Mouse (Mus musculus): ENCODE results near the gene Vdac2.

The Vdac2 gene

DNA sequence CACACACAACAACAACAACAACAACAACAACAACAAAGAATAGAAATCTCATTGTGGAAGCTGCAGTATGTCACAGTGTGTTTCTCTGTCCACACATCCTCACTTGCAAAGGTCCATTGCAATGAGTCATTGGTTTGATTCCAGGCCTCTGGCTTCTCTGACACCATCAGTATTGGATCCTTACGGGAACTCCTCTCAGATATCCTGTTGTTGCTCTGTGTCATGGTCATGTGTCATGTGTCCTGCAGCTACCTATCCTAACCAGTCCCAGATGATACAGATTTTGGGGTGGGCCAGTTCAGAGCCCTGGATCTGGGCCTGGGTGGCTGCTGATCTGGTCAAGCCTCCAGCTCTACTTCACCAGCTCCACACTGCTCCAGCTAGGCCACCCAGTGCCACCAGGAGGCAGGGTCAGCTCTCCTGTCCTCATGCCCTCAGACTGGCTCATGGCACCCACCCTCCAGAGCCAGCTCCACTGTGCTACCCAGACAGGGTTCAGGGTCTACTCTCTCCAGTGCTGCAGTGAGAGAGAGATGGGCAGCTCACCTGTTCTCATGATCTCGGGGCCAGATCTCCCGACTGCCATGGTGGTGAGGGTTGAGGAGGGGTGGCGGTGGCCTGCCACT, 4.0 kb upstream of the Vdac2 start:
- no peak for DNase-seq

DNA sequence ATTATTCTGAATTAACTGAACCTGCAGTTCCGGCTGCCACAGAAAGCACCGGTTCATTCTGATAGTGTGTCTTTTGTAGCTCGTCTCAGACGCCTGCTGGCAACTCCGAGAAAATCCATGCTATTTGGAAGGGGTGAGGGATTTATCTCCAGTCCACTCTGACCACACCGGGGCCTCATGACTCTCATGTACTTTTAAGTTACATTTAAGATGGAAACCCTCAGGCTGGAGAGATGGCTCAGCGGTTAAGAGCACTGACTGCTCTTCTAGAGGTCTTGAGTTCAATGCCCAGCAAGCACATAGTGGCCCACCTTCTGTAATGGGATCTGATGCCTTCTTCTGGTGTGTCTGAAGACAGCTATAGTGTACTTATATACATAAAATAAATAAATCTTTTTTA, 2.7 kb upstream of the Vdac2 start:
- no peak for DNase-seq

DNA sequence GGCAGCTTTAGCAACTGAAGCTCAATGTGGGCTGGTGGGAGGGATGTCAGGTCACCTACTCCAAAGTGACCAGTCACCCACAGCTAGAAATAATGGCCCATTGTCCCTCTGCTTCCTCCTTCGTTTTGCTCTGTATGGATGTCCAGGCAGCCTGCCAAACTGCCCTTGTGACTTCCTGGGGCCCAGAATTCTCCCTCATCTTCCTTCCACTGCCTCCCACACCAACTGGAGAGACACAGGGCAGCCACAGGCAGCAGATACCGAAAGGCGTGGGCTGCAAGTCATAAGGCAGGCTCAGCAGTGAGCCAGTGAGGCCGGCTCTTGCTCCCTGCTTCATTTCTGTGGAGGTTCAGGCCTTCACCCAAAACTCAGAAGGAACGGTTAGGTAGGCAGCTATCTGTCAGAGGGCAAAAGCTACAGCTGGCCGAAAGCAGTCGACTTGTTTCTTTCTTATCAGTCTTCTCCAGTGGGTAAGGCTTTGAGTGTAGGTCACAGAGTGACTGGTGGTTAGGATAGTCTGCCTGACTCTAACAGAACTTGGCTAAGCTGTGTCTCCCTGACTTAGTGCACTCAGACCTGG, 2.2 kb upstream of the Vdac2 start:
- peak; percentile 60 to 63 for DNase-seq

DNA sequence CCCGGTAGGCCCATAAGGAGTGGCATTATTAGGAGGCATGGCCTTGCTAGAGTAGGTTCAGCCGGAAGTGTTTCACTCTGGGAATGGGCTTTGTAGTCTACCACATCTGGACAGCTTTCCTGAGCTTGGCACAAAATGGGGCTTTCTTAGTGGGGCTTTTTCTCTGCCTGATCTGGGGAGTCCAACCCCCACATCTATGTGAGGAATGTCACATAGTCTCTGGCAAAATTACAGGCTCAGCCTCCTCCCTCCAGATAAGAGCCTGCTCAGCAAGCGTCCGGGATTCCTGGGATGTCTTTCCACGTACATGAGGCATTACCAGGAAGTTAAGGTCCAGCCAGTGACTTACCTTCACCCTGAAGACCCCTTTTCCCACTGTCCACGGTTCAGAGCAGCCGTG, 1.1 kb upstream of the Vdac2 start:
- DNase-seq = no peak

DNA sequence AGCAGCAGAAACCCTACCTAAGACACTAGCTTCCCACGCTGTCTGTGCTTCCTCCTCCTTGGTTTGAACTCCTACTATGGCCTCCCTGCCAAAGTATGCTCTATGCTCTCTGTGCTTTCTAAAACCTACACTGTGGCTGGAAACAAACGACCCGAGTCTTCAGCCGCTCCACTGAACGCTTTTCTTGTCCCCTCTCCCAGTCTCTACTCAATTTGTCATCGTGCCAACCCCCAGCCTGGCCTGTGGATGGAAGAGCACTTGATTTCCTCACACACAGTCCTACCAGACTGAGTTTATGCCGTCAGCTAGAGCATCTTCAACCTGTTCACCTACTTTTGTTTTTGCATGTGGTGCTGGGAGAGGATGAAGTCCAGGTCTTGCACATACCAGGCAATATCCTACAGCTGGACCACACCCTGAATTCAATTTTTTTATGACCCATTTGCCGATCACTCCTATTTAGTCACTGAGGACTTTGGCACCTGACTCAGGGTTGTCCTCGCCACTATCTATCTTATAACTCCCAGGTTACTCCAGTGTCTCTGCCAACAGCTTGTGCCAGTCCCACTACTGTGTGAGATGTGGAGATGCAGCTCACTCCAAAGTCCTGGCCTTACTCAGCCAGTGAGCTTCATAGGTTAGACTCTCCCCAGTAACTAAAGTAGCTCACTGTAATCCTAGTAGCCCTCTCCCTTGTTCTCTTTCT, 901 bp downstream of the Vdac2 start:
- DNase-seq = no peak

DNA sequence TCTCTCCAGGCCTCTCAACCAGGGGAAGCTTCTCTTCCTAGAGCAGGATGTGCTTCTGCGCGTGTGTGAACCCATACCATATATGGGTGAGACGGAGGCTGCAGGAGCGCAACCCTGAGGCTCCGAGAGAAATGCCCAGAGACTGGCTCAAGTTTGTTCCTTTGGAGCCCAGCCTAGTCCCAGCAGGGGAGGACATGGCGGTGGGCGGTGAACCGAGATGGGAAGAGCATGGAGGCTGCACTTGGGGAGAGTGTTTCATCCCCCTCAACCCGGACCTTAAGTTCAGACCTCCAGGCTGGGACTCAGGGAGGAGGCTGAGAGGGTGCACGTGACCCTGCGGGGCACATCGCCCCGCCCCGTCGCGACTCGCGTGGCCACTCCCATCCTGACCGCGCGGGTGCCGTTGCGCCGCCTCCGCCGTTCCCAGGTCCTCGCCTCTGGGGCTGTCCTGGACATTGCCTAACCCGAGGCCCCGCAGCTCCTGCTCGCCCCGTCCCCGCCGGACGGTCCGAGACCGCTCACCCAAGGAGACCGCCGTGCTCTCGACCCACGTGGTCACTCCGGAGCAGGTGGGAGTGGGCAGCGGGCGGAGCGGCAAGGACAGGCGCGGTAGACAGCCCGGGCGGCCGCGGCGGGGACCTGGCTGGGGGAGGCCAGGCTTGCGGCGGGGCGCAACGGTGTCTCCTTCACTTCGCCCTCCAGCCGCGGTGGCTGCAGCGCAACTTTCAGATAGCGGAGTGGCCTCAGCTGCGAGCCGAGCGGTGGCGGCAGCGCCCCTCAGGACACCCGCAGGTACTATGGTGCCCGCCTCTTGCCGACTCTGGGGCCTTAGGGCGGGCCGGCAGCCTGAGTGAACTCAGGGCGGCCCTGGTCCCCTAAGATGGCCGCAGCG, 6.1 kb downstream of the Vdac2 start:
- DNase-seq = peak; percentile 96 to 98

DNA sequence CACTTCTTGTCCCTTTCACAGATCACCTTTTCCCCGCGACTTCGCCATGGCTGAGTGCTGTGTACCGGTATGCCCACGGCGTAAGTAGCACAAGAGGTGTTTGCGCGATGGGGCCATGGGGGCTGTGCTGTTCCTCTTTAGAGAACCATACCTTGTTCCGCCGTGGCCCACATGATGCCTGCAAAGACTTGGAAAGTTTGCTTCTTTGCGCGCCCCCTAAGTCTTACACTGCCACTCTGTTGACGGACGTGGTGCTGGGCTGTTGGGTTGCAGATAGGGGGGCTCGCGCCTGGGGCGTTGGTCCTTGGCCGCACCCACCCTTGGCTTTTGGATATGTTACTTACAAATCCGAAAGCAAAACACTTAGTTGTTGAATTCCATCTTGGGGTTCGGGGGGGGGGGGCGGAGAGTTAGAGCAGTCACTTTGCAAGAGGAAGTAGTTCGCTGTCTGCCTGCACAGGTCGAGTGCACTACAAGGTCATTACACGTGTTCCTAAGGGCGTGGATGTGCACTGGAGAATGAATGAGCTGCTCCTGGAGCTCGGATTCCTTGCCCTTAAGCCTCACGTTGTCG, 6.9 kb downstream of the Vdac2 start:
- DNase-seq = no peak

DNA sequence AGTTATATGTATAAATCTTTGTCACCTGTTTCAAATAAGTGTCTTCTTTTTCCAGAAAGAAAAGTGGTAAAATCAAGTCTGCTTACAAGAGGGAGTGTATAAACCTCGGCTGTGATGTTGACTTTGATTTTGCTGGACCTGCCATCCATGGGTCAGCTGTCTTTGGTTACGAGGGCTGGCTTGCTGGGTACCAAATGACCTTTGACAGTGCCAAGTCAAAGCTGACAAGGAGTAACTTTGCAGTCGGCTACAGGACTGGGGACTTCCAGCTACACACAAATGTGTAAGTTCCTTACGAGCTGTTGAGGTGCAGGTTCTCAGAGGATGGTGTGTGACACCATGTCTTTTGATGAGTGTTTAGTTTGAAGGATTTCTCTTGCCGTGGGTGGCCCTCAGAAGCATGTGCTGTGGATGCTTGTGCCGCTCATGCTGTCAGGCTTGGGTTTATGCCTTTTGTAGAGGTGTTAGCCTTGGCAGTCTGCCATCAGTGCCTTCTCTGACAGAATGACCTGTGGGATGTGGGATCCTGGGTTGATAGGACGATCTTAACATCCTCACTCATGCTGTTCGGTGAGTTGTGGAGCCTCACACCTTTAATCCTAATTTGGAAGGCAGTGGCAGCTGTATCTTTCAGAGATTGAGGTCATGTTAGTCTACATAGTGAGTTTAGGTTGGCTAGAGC, 13.4 kb downstream of the Vdac2 start:
- no peak for DNase-seq

DNA sequence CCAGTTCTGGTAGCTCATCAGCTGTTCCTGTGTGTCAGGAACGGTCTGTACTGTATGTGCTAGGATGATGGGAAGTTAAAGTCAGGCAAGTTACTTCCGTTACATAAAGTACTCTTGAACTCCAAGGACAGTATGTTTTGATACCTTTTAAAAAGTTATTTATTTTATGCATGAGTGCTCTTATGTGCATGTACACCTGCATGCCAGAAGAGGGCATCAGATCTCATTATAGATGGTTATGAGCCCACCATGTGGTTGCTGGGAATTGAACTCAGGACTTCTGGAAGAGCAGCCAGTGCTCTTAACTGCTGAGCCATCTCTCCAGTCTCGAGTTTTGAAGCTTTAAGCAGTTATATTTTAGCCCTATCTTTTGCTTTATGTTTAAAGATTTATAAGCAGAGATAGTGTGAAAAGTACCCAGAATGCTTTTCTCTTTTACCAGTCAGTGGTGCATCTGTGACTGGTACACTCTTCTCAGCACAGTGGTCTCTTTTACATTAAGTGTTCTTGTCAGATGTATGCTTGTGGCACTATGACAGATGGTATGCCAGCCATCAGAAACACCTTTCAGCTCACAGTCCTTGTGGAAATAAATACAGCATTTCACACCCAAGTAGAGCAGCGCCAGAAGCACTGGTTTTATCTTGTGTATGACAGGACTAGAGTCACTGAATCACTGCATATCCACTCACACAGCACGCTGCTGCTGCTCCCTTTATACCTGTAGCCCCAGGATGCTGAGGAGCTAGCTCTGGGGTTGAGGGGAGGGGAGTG, 17.0 kb downstream of the Vdac2 start:
- no peak for DNase-seq

DNA sequence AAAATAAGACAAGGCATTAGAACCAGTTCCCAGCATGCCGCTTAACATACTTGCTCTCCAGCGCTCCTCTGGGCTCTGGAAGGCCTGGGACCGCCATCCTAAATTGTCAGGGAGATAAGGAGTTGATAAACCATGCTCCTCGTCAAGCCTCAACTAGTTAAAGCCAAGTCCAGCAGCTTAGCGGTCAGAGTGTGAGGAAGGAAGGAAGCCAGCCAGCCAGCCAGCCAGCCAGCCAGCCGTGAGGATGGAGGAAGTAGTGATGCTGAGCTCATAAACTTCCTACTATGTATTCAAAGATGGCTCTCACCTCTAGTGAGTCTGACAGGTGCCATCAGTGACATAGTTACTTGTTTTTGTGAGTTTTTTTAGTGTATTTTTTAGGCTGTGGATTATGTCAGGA, 18.2 kb downstream of the Vdac2 start:
- DNase-seq = no peak

DNA sequence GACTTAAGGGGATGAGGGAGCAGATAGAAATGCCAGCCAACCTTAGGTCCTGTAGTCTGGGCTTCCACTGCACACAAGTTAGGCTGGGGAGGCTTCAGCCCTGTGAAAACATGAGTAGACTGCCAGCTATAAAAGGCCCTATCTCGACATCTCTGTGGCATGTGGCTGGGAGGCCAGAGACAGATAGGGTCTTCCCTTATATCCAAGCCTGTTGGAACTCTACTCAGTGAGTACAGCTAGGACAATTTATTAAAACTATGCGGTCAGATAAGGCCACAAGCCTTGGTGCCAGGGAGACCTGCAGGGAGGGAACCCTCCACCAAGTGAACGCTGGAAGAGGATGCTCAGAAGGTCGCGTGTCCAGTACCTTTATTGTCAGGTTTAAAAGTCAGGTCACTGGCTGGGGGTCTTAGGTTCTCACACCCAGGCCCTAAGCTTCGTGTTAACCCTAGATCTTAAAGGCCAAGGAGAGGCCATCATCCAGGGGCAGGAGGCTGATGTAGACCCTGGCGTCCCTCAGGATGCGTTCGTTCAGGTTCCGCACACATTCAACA, 21.9 kb downstream of the Vdac2 start:
- DNase-seq = no peak

DNA sequence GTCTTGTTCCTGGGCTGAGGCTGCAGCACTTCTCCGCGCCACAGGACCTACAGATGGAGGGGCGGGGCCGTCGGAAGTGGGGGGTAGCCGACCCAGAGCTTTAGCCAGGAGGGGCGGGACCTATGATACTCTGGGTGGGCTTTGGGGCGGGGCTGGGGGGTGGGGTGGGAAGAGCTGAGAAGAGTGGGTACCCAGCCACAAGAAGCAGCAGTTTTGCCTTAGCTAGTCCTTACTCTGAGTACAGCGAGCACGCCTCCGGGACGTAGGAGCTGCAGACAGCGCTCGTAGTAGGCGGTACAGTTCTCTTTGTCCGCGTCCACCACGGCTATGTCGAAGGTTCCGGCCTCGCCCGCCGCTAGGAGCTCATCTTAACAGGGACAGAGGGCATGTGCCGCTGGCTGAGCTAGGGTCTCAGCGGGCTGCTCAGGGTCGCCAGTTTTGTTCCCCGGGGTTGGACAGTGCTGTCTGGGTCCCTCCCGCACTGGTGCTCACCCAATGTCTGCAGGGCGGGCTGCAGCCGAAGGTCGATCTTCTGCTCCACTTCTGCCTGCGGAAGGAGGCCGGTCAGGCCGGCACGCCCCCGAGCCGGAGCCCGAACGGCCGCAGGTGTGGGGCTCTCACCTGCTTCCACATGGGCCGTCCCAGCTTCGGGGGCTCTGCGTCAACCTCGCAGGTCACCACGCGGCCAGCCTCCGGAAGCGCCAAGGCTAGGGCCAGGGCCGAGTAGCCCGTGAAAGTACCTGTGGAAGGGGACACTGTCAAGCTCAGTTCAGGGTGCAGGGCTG, 22.5 kb downstream of the Vdac2 start:
- peak; percentile 57 to 63 for DNase-seq

DNA sequence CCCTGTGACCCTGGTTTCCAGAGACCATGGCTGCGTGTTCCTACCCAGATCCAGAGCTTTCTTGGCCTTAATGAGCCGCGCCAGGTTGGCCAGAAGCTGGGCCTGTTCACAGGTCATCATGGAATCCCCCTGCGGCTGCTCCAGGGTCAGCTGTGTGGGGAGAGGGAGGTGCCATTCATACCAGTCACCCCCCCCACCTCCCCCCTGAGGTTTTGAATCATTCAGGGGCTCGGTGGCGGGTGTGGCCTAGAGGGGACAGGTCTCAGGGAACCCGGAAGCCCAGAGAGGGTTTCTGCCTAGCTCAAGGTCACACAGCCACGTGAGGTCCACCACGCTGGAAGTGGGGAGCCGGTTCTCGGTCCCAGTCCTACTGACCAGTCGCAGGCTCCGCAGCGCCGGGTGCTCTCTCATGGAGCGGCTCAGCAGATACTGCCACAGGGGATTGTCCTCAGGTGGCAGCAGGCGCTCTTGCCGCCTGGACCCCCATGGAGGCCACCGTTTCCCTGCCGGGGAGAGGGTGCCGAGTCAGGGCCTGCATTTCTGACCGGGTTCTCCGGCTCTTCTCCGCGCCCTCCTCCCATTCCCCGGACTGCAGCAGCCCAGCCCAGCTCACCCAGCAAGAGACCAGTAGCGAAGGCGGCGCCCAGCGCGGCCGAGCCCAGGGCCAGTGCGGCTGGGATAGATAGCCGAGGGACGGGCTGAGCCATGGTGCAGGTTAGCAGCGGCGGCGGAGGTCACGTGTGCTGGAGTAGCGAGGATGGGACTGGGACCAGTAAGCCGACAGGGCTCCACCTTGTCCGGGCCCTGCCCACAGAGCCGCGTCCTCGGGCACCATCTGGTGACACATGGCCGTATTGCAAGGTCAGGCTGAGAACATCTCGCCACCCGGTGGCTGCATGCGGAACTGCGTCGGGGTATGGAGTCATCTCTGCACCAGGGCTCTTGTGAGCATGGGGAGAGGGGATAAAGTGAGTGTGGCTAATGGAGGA, 23.4 kb downstream of the Vdac2 start, which contains the start of gene Comtd1:
Comtd1 (minus strand) TSS at position 812 of the 989 bp plus-strand sequence.
- DNase-seq = peak; percentile 94 to 98

DNA sequence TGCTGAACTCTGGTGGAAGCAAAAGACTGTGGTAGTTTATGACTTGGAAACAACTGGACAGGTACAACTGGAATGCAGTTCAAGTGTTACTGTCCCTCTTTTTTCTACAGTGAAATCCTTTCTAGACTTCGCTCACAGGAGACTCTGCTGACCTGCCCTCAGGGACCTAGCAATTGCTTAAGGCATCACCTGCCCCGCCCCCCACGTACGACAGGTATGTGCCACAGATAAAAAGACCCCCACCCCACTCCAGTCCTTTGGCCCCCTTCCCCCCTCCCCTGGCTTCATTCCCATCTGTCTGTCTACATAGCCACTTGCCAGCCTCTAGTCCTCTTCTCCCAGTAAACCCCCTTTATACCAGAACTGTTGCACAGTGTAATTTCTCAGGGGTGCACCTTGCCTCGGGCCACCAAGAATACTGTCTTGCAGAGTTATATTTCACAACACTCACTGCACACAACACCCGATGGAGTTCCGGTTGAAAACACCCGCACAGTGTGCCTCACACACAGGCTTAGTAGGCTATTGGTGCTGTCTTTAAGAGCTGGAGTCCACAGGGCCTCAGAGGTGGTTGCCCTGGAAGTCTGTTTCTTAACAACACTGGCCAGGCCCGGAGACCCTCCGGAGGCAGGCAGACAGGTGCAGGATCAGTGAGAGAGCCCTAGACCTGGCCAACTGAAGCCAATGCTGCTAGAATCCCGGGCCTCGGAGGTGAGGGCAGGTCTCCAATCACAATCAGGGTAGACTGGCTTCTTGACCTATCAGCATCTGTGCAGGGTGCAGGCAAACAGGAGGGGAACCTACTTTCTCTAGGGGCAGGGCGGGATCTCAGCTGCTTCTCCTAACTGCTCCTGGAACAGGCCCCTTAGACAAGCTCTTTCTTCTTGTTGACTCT, 24.7 kb downstream of the Vdac2 start:
- DNase-seq = no peak

DNA sequence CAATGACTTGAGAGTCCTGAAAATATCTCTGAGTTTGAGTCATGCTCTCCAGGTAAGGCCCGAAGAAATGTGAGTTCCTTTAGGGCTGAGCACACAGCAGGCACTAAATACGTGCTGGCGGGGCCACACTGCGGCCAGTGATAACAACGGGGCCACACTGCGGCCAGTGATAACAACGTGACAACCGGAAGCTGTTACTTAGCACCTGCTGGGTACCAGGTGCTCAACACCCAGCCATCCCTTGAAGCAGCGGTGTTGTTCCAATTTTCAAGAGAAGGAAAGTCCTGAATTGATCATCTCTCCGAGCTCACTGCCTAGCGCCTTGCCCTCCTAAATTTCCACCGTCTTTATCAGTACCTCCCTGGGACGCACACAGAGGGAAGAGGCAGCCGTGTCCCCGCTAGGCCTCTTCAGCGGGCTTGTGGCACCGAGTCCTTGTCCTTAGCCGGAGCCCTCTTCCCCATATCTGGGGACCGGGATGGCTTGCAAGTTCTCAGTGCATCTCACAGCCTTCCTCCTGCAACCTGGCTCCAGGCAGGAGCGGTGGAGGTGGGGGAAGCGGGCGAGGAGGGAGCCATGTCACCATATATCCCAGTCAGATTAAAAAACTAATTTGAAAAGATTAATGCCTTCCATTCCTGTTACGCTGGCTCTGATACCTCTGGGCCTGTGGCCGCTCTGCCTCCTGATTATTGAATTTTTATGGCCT, 25.5 kb downstream of the Vdac2 start:
- DNase-seq = no peak

DNA sequence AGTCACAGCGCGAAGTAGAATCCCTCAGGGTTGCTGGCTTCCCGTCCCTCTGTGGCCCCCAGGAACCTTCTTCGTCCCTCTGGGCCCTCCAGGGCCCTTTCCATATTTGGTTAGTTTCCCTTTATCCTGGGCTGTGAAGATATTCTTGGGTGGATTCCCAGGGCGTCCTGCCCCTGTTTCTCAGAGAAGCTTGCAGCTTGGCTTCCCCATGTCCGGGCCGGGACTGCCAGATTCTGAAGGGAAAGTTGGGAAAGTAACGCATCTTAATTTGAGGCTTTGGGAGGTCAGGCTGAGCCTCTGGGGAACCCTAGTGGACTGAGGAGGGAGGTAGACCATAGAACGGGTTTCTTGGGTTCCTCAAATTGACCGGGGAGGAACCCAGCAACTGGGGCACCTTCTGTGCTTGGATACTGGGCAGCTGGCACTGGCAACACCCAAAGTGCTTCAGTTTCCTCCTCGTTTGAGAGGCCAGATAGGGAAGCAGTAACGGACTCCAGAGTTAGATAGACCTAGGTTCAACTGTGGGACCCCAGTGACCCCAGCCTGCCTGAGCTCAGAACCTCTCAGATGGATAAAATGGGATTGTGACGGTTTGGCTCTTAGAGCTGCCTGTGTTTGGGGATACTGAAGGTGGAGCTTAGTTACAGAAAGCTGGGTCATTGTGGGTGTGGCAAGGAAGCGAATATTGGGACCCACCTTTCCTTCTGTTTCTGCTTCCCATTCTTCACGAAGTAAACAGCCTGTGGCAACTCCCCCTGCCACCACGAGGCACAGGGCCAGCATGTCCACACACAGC, 27.2 kb downstream of the Vdac2 start:
- no peak for DNase-seq
